Mouse (Mus musculus) intestine, postnatal 0 days (tissue): ENCODE measurements around the gene Olfr875. TPM values are rescaled to one million over a fixed set of nuclear protein-coding genes. Genes with fewer than 3 reads are reported as not detected.
A peak's percentile ranks its signal among the peaks of the same experiment; 100 is the strongest.
"Not testable (repeated sequence)": the region's sequence is repeated elsewhere in the genome, so short reads cannot be mapped to it uniquely, and the experiment has no call there.

Experiments used
- ATAC-seq: fragments of 200-750 bp; cut with Nextera tagmentation; 2 replicates; pipeline ENCODE4 v1.8.0; 2017; ENCODE audit warnings: mild to moderate bottlenecking, moderate TSS enrichment, moderate library complexity
- H3K27ac ChIP-seq: fragments of 300-500 bp; sonication (generic); 2 replicates; pipeline ENCODE4 v1.5.1; 2014; ENCODE audit warnings: mild to moderate bottlenecking, low read depth, low read length, moderate library complexity
- H3K27me3 ChIP-seq: fragments of 300-500 bp; sonication (generic); replicated peaks from 2 replicates; pipeline ENCODE4 v1.6.1; 2014; ENCODE audit warnings: low read length, mixed read lengths; ENCODE audit not compliant: control insufficient read depth, insufficient read depth
- H3K36me3 ChIP-seq: fragments of 300-500 bp; sonication (generic); 2 replicates; pipeline ENCODE4 v1.6.1; 2014; ENCODE audit warnings: mild to moderate bottlenecking, moderate library complexity; ENCODE audit not compliant: control insufficient read depth, insufficient read depth
- H3K4me1 ChIP-seq: fragments of 300-500 bp; sonication (generic); replicated peaks from 2 replicates; pipeline ENCODE4 v1.6.1; 2014; ENCODE audit warnings: antibody characterized with exemption, low read length, mixed read lengths; ENCODE audit not compliant: control insufficient read depth, insufficient read depth
- H3K4me2 ChIP-seq: fragments of 300-500 bp; sonication (generic); replicated peaks from 2 replicates; pipeline ENCODE4 v1.6.1; 2014; ENCODE audit warnings: low read depth, mild to moderate bottlenecking, moderate library complexity
- H3K4me3 ChIP-seq: fragments of 300-500 bp; sonication (generic); 2 replicates; pipeline ENCODE4 v1.5.1; 2014; ENCODE audit warnings: low read depth, low read length
- H3K9ac ChIP-seq: fragments of 300-500 bp; sonication (generic); 2 replicates; pipeline ENCODE4 v1.6.1; 2014; ENCODE audit warnings: mild to moderate bottlenecking, low read depth, low read length
- H3K9me3 ChIP-seq: fragments of 300-500 bp; sonication (generic); 2 replicates; pipeline ENCODE4 v1.6.1; 2016; ENCODE audit warnings: mixed run types; ENCODE audit not compliant: control insufficient read depth
- CTCF ChIP-seq: sonication (generic); IDR thresholded peaks from 2 replicates; pipeline ENCODE4 v1.5.1; 2016; ENCODE audit warnings: low read depth, mild to moderate bottlenecking, control low read depth, antibody characterized with exemption, moderate library complexity
- WGBS: fragments of 180-500 bp; shearing (Covaris S2); extraction: QIAGEN DNeasy Blood & Tissue Kit; methylation state at CpG from one replicate; pipeline ENCODE4 v1.1.7; 2014; 5-methylcytosine and 5-hydroxymethylcytosine counted together
- polyA plus RNA-seq: library from polyadenylated mRNA; unstranded; fragments of >200 nt; fragmentation: Nextera tagmentation; extraction: Ambion mirVana; gene quantifications from 2 replicates; pipeline ENCODE4 v1.2.1, GENCODE M21; 2015

Olfr875 gene
- polyA plus RNA-seq, 1 experiment from 2014 or later = not detected

GRCm38 (mm10) chr9:37761728-37762127, 9.9 kb upstream of the Olfr875 start:
- Histone ChIP-seq H3K27ac (no peak overlapping the region), H3K9ac (no peak overlapping the region), H3K4me1 (no peaks in the 10 kb centered on the region), H3K27me3 (no peaks in the 10 kb centered on the region), H3K9me3 (no peaks in the 10 kb centered on the region), H3K4me3 (no peak overlapping the region), H3K4me2 (no peak overlapping the region), H3K36me3 (no peaks in the 10 kb centered on the region)
- WGBS = 77% methylated on average over 2 of the region's 2 CpGs
- ATAC-seq = no peak
- no peak for TF ChIP-seq CTCF

GRCm38 (mm10) chr9:37762541-37762940, 9.1 kb upstream of the Olfr875 start:
- Histone ChIP-seq H3K4me1 (no peaks in the 10 kb centered on the region), H3K9me3 (no peaks in the 10 kb centered on the region), H3K27me3 (no peaks in the 10 kb centered on the region), H3K4me3 (no peak overlapping the region), H3K36me3 (no peaks in the 10 kb centered on the region), H3K27ac (no peak overlapping the region), H3K9ac (no peak overlapping the region), H3K4me2 (no peak overlapping the region)
- no peak for ATAC-seq
- TF ChIP-seq CTCF = peak; percentile 40
- 46% methylated on average over 2 of the region's 2 CpGs for WGBS

DNA sequence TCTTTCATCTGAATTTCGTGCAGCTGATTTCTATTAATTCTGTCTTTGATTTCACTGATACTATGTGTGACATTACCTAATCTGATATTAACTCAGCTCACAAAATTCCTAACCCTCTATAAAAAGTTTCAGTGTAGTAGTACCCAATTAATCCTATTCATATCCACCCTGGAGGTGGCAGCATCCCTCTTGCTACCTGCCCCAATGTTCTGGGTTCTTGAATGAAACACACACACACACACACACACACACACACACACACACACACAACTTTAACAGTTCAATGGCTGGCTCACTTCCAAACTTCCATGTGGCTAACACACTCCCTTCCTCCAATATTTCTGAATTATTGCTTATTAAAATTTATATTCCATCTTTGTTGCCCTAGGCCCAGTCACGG, 996 bp upstream of the Olfr875 start:
- no peak overlapping the region for H3K9ac ChIP-seq
- no peak overlapping the region for H3K27ac ChIP-seq
- WGBS = 73% methylated on average over 2 of the region's 2 CpGs
- H3K36me3 ChIP-seq = no peaks in the 10 kb centered on the region
- ATAC-seq = no peak
- H3K4me3 ChIP-seq = no peak overlapping the region
- H3K9me3 ChIP-seq = no peaks in the 10 kb centered on the region
- H3K4me1 ChIP-seq = no peaks in the 10 kb centered on the region
- H3K27me3 ChIP-seq = no peaks in the 10 kb centered on the region
- TF ChIP-seq CTCF = no peak
- H3K4me2 ChIP-seq = no peak overlapping the region

- no peaks in the 10 kb centered on the region for H3K27me3 ChIP-seq
- no peak for ATAC-seq
- no peaks in the 10 kb centered on the region for H3K36me3 ChIP-seq
- WGBS = 9% methylated on average over 7 of the region's 7 CpGs
- H3K4me1 ChIP-seq = no peaks in the 10 kb centered on the region
- H3K9ac ChIP-seq = no peak overlapping the region
- no peak for TF ChIP-seq CTCF
- H3K27ac ChIP-seq = no peak overlapping the region
- H3K4me3 ChIP-seq = no peak overlapping the region
- H3K4me2 ChIP-seq = peak overlapping the region; percentile 21; the same call in 1 of the 2 replicates
- no peaks in the 10 kb centered on the region for H3K9me3 ChIP-seq
Observed at GRCm38 (mm10) chr9:37782766-37783260, 11.2 kb downstream of the Olfr875 start.

DNA sequence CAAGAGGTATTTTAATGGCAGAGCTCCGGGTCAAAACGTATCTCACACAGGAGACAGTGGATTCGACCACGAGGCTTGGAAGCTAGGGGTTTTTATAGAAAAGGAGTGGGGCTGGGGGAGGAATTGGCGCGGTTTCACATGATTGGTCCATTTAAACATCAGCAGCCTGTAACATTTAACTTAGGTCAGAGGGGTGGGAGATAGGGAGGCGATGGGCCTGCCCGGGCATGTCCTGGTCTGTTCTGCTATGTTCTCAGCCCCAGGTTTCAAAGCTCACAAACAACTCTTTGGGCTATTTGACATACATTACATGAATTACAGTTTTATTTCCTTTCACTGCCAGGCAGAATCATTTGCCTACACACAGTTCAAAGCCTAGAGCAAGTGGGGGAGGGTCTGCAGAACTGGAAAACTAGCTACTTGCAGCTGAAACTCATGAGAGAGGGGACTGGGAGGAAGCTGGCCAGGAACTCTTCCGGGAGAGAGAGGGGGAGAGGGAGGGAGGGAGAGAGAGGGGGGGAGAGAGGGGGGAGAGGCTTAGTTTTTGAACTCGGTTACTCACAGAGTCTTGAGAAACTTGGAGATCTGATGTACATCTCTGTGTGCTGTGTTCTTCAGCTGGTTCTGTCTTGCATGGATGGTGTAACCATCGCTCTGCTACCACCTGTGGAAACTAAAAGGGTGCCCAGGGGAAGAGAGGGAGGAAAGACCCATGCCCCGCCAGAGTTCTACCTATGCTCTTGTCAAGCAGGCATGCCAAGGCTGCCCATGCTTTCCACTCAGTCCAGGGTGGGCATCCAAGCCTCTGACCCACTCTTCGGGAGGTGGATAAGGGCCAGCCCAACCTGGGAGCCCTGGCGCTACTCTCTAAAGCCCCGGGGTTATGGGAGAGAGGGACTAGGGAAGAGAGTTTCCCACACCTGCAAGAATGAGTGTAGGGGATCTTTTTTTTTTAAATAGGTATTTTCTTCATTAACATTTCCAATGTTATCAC, 12.0 kb downstream of the Olfr875 start:
- H3K36me3 ChIP-seq, H3K4me1 ChIP-seq, H3K9ac ChIP-seq, ATAC-seq, H3K9me3 ChIP-seq, H3K4me3 ChIP-seq, H3K27ac ChIP-seq, H3K27me3 ChIP-seq, H3K4me2 ChIP-seq: not testable (repeated sequence)
- WGBS = 79% methylated on average over 9 of the region's 15 CpGs

DNA sequence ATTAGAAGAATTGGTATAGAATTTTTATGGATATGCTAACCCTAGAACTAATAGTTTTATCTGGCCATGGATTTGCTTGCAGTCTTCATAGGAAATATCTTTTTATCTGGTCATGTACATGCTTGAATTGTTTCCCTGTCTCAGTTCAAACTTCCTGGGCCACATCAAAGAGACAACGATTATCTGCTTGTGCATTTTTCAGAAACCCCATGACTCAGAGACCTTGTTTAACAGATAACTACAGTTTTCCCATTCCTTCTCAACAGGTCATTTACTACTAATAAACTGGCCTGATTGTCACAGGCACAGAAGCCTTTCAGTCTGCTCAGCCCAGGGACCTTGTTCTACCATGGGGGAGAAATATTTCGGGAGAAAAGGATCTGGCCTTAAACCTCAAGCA, 14.8 kb downstream of the Olfr875 start:
- no peak overlapping the region for H3K4me3 ChIP-seq
- H3K36me3 ChIP-seq = no peaks in the 10 kb centered on the region
- no peaks in the 10 kb centered on the region for H3K27me3 ChIP-seq
- H3K9me3 ChIP-seq = no peaks in the 10 kb centered on the region
- no peaks in the 10 kb centered on the region for H3K4me1 ChIP-seq
- H3K9ac ChIP-seq = no peak overlapping the region
- no peak for TF ChIP-seq CTCF
- no peak for ATAC-seq
- no peak overlapping the region for H3K4me2 ChIP-seq
- no peak overlapping the region for H3K27ac ChIP-seq
- 66% methylated on average over 2 of the region's 2 CpGs for WGBS
